In genomic region chr6:72215582-72215981, GRCm38 (mm10) we compare ENCODE assay signal across 8 mouse cellular contexts. TPM values are rescaled to one million over a fixed set of nuclear protein-coding genes. Genes with fewer than 3 reads are reported as not detected.
DNase-seq lines count a peak whose midpoint lies in the region; ATAC-seq and TF ChIP-seq lines count a peak whose summit lies in the region.

No protein-coding gene starts in this region.

- no peaks in the 10 kb centered on the region for H3K36me3 ChIP-seq in intestine, embryonic 14.5 days (ENCODE audit: control insufficient read depth, insufficient read depth, low read length)
- no peaks in the 10 kb centered on the region for H3K36me3 ChIP-seq in intestine, postnatal 0 days (ENCODE audit: control insufficient read depth, insufficient read depth)
- H3K36me3 ChIP-seq in embryonic facial prominence, embryonic 13.5 days = no peaks in the 10 kb centered on the region
- H3K36me3 ChIP-seq in hindbrain, embryonic 10.5 days = no peaks in the 10 kb centered on the region
- no peaks in the 10 kb centered on the region for H3K36me3 ChIP-seq in midbrain, embryonic 12.5 days

- WGBS in intestine, embryonic 14.5 days = 31% methylated on average over 6 of the region's 6 CpGs
- WGBS in intestine, postnatal 0 days = 63% methylated on average over 6 of the region's 6 CpGs
- 27% methylated on average over 6 of the region's 6 CpGs for WGBS in embryonic facial prominence, embryonic 13.5 days
- WGBS in hindbrain, embryonic 10.5 days = 27% methylated on average over 6 of the region's 6 CpGs
- WGBS in midbrain, embryonic 12.5 days = 44% methylated on average over 6 of the region's 6 CpGs

- peak overlapping the region; percentile 77 for H3K27ac ChIP-seq in intestine, embryonic 14.5 days (ENCODE audit: low read depth)
- H3K27ac ChIP-seq in intestine, postnatal 0 days (ENCODE audit: low read depth, low read length) = no peak overlapping the region
- H3K27ac ChIP-seq in embryonic facial prominence, embryonic 13.5 days = peak overlapping the region; percentile 87
- H3K27ac ChIP-seq in hindbrain, embryonic 10.5 days = peak overlapping the region; percentile 87
- peak overlapping the region; percentile 85 for H3K27ac ChIP-seq in midbrain, embryonic 12.5 days (replicated peaks)

- no peak for TF ChIP-seq CTCF in intestine, postnatal 0 days (IDR thresholded peaks at IDR 0.05; ENCODE audit: low read depth)

- DNase-seq in intestine, embryonic 14.5 days (ENCODE audit: low spot score) = no peak
- DNase-seq in hindbrain, embryonic 10.5 days (ENCODE audit: low spot score) = no peak
- DNase-seq in urinary bladder, postnatal 4 days (ENCODE audit: low spot score in 2 of 2) = no peak
- DNase-seq in yolk sac, embryonic 10.5 days (ENCODE audit: low spot score) = no peak
- DNase-seq in left cerebral cortex, postnatal 10 days (ENCODE audit: extremely low spot score in 1 of 2, low spot score in 2 of 2) = no peak

- H3K27me3 ChIP-seq in intestine, embryonic 14.5 days (replicated peaks; ENCODE audit: control insufficient read depth, insufficient read depth, low read length) = no peaks in the 10 kb centered on the region
- no peaks in the 10 kb centered on the region for H3K27me3 ChIP-seq in intestine, postnatal 0 days (replicated peaks; ENCODE audit: control insufficient read depth, insufficient read depth, low read length)
- peaks cover 6% of the 10 kb centered on the region; the same call in 1 of the 2 replicates for H3K27me3 ChIP-seq in embryonic facial prominence, embryonic 13.5 days
- peaks cover 53% of the 10 kb centered on the region for H3K27me3 ChIP-seq in hindbrain, embryonic 10.5 days (ENCODE audit: insufficient read depth, poor library complexity, severe bottlenecking)
- peaks cover 71% of the 10 kb centered on the region for H3K27me3 ChIP-seq in midbrain, embryonic 12.5 days

- no peaks in the 10 kb centered on the region for H3K9me3 ChIP-seq in intestine, embryonic 14.5 days (ENCODE audit: control insufficient read depth, low read length)
- no peaks in the 10 kb centered on the region for H3K9me3 ChIP-seq in intestine, postnatal 0 days (ENCODE audit: control insufficient read depth)
- H3K9me3 ChIP-seq in embryonic facial prominence, embryonic 13.5 days = no peaks in the 10 kb centered on the region
- no peaks in the 10 kb centered on the region for H3K9me3 ChIP-seq in hindbrain, embryonic 10.5 days
- no peaks in the 10 kb centered on the region for H3K9me3 ChIP-seq in midbrain, embryonic 12.5 days

- peak overlapping the region; percentile 42 for H3K4me2 ChIP-seq in intestine, embryonic 14.5 days (ENCODE audit: low read length)
- H3K4me2 ChIP-seq in intestine, postnatal 0 days (replicated peaks; ENCODE audit: low read depth) = no peak overlapping the region
- peak overlapping the region; percentile 47 for H3K4me2 ChIP-seq in embryonic facial prominence, embryonic 13.5 days
- peak overlapping the region; percentile 50; the same call in 1 of the 2 replicates for H3K4me2 ChIP-seq in midbrain, embryonic 12.5 days (replicated peaks)

- no peak overlapping the region for H3K4me3 ChIP-seq in intestine, embryonic 14.5 days (ENCODE audit: low read depth, low read length)
- no peak overlapping the region for H3K4me3 ChIP-seq in intestine, postnatal 0 days (ENCODE audit: low read depth, low read length)
- no peak overlapping the region for H3K4me3 ChIP-seq in embryonic facial prominence, embryonic 13.5 days
- peak overlapping the region; percentile 11; the same call in 1 of the 2 replicates for H3K4me3 ChIP-seq in hindbrain, embryonic 10.5 days
- H3K4me3 ChIP-seq in midbrain, embryonic 12.5 days = no peak overlapping the region

- no peak for ATAC-seq in intestine, embryonic 14.5 days (replicated peaks; ENCODE audit: low FRiP score, low TSS enrichment, low read depth)
- ATAC-seq in intestine, postnatal 0 days = no peak
- no peak for ATAC-seq in embryonic facial prominence, embryonic 13.5 days (ENCODE audit: insufficient number of reproducible peaks, insufficient read depth, low FRiP score, low TSS enrichment, low read depth)
- no peak for ATAC-seq in midbrain, embryonic 12.5 days (ENCODE audit: low FRiP score, low read depth)

- H3K4me1 ChIP-seq in intestine, embryonic 14.5 days (replicated peaks; ENCODE audit: control insufficient read depth, insufficient read depth, low read length) = peaks cover 71% of the 10 kb centered on the region
- H3K4me1 ChIP-seq in intestine, postnatal 0 days (replicated peaks; ENCODE audit: control insufficient read depth, insufficient read depth, low read length) = peaks cover 9% of the 10 kb centered on the region; the same call in 1 of the 2 replicates
- peaks cover 86% of the 10 kb centered on the region for H3K4me1 ChIP-seq in embryonic facial prominence, embryonic 13.5 days
- peaks cover 100% of the 10 kb centered on the region for H3K4me1 ChIP-seq in hindbrain, embryonic 10.5 days (replicated peaks)
- peaks cover 77% of the 10 kb centered on the region for H3K4me1 ChIP-seq in midbrain, embryonic 12.5 days

- intact Hi-C loops in left cerebral cortex, postnatal 10 days (cut with DNase I) = no loop called here

- no peak overlapping the region for H3K9ac ChIP-seq in intestine, embryonic 14.5 days (ENCODE audit: low read length)
- H3K9ac ChIP-seq in intestine, postnatal 0 days (ENCODE audit: low read depth, low read length) = no peak overlapping the region
- H3K9ac ChIP-seq in embryonic facial prominence, embryonic 13.5 days = no peak overlapping the region
- no peak overlapping the region for H3K9ac ChIP-seq in midbrain, embryonic 12.5 days (replicated peaks)

RNA-seq across cellular contexts. Expression of gene Atoh8, which starts 19.8 kb away (rescaled TPM):
- 7.3 and 8.7 TPM in 2 replicates for polyA plus RNA-seq in intestine, embryonic 14.5 days (2014; fragmentation: Nextera tagmentation; extraction: Ambion mirVana)
- polyA plus RNA-seq in intestine, postnatal 0 days (2015; fragmentation: Nextera tagmentation; extraction: Ambion mirVana) = 3.7 and 4.5 TPM in 2 replicates
- 17.6 and 19.8 TPM in 2 replicates for polyA plus RNA-seq in embryonic facial prominence, embryonic 13.5 days (2015; fragmentation: Nextera tagmentation; extraction: Ambion mirVana)
- polyA plus RNA-seq in hindbrain, embryonic 10.5 days (2016; fragmentation: Nextera tagmentation; extraction: Ambion mirVana) = 15.9 and 16.6 TPM in 2 replicates
- 6.2 and 8.6 TPM in 2 replicates for polyA plus RNA-seq in midbrain, embryonic 12.5 days (2016; fragmentation: Nextera tagmentation; extraction: Ambion mirVana)
- 1 to 10 TPM; 1.1 to 1.7 TPM for total RNA-seq in left cerebral cortex, postnatal 10 days (2021)
